Mouse (Mus musculus) cerebellum, adult 9-10 months (tissue): ENCODE results near the gene Acot13.
A peak's percentile ranks its signal among the peaks of the same experiment; 100 is the strongest.
"Not testable (repeated sequence)": the region's sequence is repeated elsewhere in the genome, so short reads cannot be mapped to it uniquely, and the experiment has no call there.

Source experiments
- DNase-seq: peaks from one replicate; pipeline ENCODE4 v3.0.0; 2022

Gene Acot13

GRCm38 (mm10) chr13:24831353-24832130 is at the start of gene Acot13, which contains the start of gene Tdp2:
Gene Acot13, minus strand, starts transcription at chr13:24831540.
Gene Tdp2, plus strand, starts transcription at chr13:24831679.
- DNase-seq: peak; percentile 95

- no peak for DNase-seq
These were observed 49.4 kb upstream of the Acot13 start for GRCm38 (mm10) chr13:24880704-24881103.

- no peak for DNase-seq
These were observed 48.9 kb upstream of the Acot13 start for GRCm38 (mm10) chr13:24880208-24880607.

GRCm38 (mm10) chr13:24879359-24880040 is 48.2 kb upstream of the Acot13 start:
- DNase-seq: no peak

GRCm38 (mm10) chr13:24868233-24868632 is 36.9 kb upstream of the Acot13 start:
- no peak for DNase-seq

- DNase-seq: no peak
These were observed 36.4 kb upstream of the Acot13 start for GRCm38 (mm10) chr13:24867789-24868188.

- DNase-seq: no peak
These were observed 35.4 kb upstream of the Acot13 start for GRCm38 (mm10) chr13:24866430-24867402.

- peak; percentile 67 for DNase-seq
These were observed 31.2 kb upstream of the Acot13 start for GRCm38 (mm10) chr13:24862520-24862919.

- DNase-seq: no peak
These were observed 30.7 kb upstream of the Acot13 start for GRCm38 (mm10) chr13:24862021-24862420.

- no peak for DNase-seq
These were observed 29.7 kb upstream of the Acot13 start for GRCm38 (mm10) chr13:24861084-24861483.

GRCm38 (mm10) chr13:24859115-24859514 is 27.8 kb upstream of the Acot13 start:
- DNase-seq: no peak

GRCm38 (mm10) chr13:24852570-24852969 is 21.2 kb upstream of the Acot13 start:
- DNase-seq: no peak

- no peak for DNase-seq
These were observed 20.6 kb upstream of the Acot13 start for GRCm38 (mm10) chr13:24851989-24852388.

GRCm38 (mm10) chr13:24849318-24849717 is 18.0 kb upstream of the Acot13 start:
- no peak for DNase-seq

- DNase-seq: peak; percentile 61
These were observed 13.9 kb upstream of the Acot13 start, which contains the start of gene D130043K22Rik for GRCm38 (mm10) chr13:24844983-24845955. Gene D130043K22Rik, plus strand, starts transcription at chr13:24845135.

- no peak for DNase-seq
These were observed 10.4 kb upstream of the Acot13 start for GRCm38 (mm10) chr13:24841702-24842101.

GRCm38 (mm10) chr13:24839831-24840230 is 8.5 kb upstream of the Acot13 start:
- no peak for DNase-seq

- not testable (repeated sequence) for DNase-seq
These were observed 6.4 kb upstream of the Acot13 start for GRCm38 (mm10) chr13:24837765-24838164.

GRCm38 (mm10) chr13:24832811-24833155 is 1.4 kb upstream of the Acot13 start:
- no peak for DNase-seq

GRCm38 (mm10) chr13:24832131-24832810 is 931 bp upstream of the Acot13 start:
- no peak for DNase-seq

- DNase-seq: no peak
These were observed 486 bp downstream of the Acot13 start for GRCm38 (mm10) chr13:24830756-24831352.
